ENCODE assay signal across 8 mouse cellular contexts in the genomic region with DNA sequence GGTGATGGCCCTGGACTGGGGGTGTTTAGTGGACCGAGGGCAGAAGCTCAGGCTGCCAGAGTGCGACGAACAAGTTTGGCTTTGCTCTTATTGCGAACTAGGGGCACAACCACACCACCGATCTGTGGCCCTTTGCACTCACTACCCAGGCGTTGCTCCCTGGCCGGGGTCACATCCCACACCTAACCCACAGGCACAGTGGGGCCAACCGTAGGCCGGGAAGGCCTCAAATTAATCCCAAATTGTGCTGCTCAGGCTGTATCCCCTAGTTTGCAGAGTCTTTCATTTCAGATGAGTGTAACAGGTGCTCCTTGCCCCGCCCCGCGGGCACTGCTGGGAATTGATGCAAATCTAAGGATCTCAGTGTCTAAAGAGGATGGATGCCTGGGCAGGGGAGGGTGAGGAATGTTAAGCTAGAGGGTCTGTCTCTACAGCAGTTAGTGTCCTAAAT. TPM values are rescaled to one million over a fixed set of nuclear protein-coding genes. Genes with fewer than 3 reads are reported as not detected.
DNase-seq lines count a peak whose midpoint lies in the region; ATAC-seq and TF ChIP-seq lines count a peak whose summit lies in the region.

No protein-coding gene starts in this region.

- TF ChIP-seq CTCF in forebrain, postnatal 0 days (IDR thresholded peaks at IDR 0.05; ENCODE audit: low read depth) = no peak

- DNase-seq in cerebellum, postnatal 10 days = peak; percentile 31 to 32
- DNase-seq in cerebellum, adult 8-10 months = no peak
- peak; percentile 51 for DNase-seq in Muller cell, postnatal 12 days (ENCODE audit: inconsistent ontology term)
- DNase-seq in forebrain, postnatal 0 days = no peak
- DNase-seq in naive thymus-derived CD4-positive, alpha-beta T cell, adult 2 months (ENCODE audit: low read depth) = peak; percentile 62
- no peak for DNase-seq in right cerebral cortex, postnatal 10 days (ENCODE audit: low spot score in 2 of 2)
- no peak for DNase-seq in right cerebral cortex, postnatal 25 days

- H3K36me3 ChIP-seq in forebrain, postnatal 0 days (ENCODE audit: insufficient read depth) = no peaks in the 10 kb centered on the region
- H3K36me3 ChIP-seq in limb, embryonic 12.5 days = no peaks in the 10 kb centered on the region

- peaks cover 6% of the 10 kb centered on the region; the same call in 1 of the 2 replicates for H3K4me1 ChIP-seq in forebrain, postnatal 0 days (ENCODE audit: insufficient read depth)
- peaks cover 19% of the 10 kb centered on the region for H3K4me1 ChIP-seq in limb, embryonic 12.5 days (replicated peaks)

- H3K27ac ChIP-seq in forebrain, postnatal 0 days (ENCODE audit: low read depth, low read length) = no peak overlapping the region
- H3K27ac ChIP-seq in limb, embryonic 12.5 days = no peak overlapping the region

- no peak for ATAC-seq in forebrain, postnatal 0 days
- ATAC-seq in limb, embryonic 12.5 days (ENCODE audit: insufficient number of reproducible peaks, insufficient read depth, low FRiP score, low TSS enrichment, low read depth) = no peak

- H3K9ac ChIP-seq in forebrain, postnatal 0 days = peak overlapping the region; percentile 46
- 0 out of 2 replicates have a peak overlapping the region, but pooled peaks have one; percentile 60 for H3K9ac ChIP-seq in limb, embryonic 12.5 days (replicated peaks)

- peak overlapping the region; percentile 95 for H3K4me2 ChIP-seq in forebrain, postnatal 0 days (ENCODE audit: low read depth)
- peak overlapping the region; percentile 92 for H3K4me2 ChIP-seq in limb, embryonic 12.5 days

- whole genome bisulfite sequencing in forebrain, postnatal 0 days = 7% methylated on average over 12 of the region's 12 CpGs
- WGBS in limb, embryonic 12.5 days = 5% methylated on average over 12 of the region's 12 CpGs

- H3K4me3 ChIP-seq in forebrain, postnatal 0 days (ENCODE audit: low read depth, low read length) = peak overlapping the region; percentile 55
- peak overlapping the region; percentile 55 for H3K4me3 ChIP-seq in limb, embryonic 12.5 days (replicated peaks)

- no peaks in the 10 kb centered on the region for H3K9me3 ChIP-seq in forebrain, postnatal 0 days (ENCODE audit: low read length)
- no peaks in the 10 kb centered on the region for H3K9me3 ChIP-seq in limb, embryonic 12.5 days

- H3K27me3 ChIP-seq in forebrain, postnatal 0 days (ENCODE audit: insufficient read depth, low read length) = peaks cover 11% of the 10 kb centered on the region
- peaks cover 28% of the 10 kb centered on the region for H3K27me3 ChIP-seq in limb, embryonic 12.5 days

RNA-seq across cellular contexts. Expression of a gene that starts 0.9 kb away (rescaled TPM):
- 3.9 and 9.8 TPM in 2 replicates for total RNA-seq in forebrain, postnatal 0 days (2014; rRNA removed)
- 2.2 and 3.4 TPM in 2 replicates for polyA plus RNA-seq in forebrain, postnatal 0 days (2015; fragmentation: Nextera tagmentation; extraction: Ambion mirVana)
- 4.5 and 4.9 TPM in 2 replicates for polyA plus RNA-seq in limb, embryonic 12.5 days (2016; fragmentation: Nextera tagmentation; extraction: Ambion mirVana)

RNA-seq across cellular contexts. Expression of a gene that starts 34.0 kb away (rescaled TPM):
- 0.43 and 0.54 TPM in 2 replicates for total RNA-seq in forebrain, postnatal 0 days (2014; rRNA removed)
- 0.53 and 0.85 TPM in 2 replicates for polyA plus RNA-seq in forebrain, postnatal 0 days (2015; fragmentation: Nextera tagmentation; extraction: Ambion mirVana)
- 0.55 and 0.74 TPM in 2 replicates for polyA plus RNA-seq in limb, embryonic 12.5 days (2016; fragmentation: Nextera tagmentation; extraction: Ambion mirVana)

Comparison
In these comparisons a context has a peak if more than half of its experiments do, and no peak if none do; other contexts are left out.
1. DNase-seq: peak in cerebellum, postnatal 10 days (2 of 2), Muller cell, postnatal 12 days (single experiment) and naive thymus-derived CD4-positive, alpha-beta T cell, adult 2 months (single experiment); none in cerebellum, adult 8-10 months (single experiment), forebrain, postnatal 0 days (single experiment), right cerebral cortex, postnatal 10 days (0 of 2) and right cerebral cortex, postnatal 25 days (single experiment).